In genomic region chr7:25575870-25576269, GRCm38 (mm10) we compare ENCODE assay signal across 14 mouse cellular contexts. TPM values are rescaled to one million over a fixed set of nuclear protein-coding genes. Genes with fewer than 3 reads are reported as not detected.
DNase-seq lines count a peak whose midpoint lies in the region; ATAC-seq lines count a peak whose summit lies in the region.
"Had no signal": no experiment of that assay in that cellular context is flagged by ENCODE, and none has a peak within 500 bp of the region (broad histone marks: within the 10 kb centered on the region; RNA-seq: fewer than 3 reads in every experiment).

No protein-coding gene starts in this region.

- H3K36me3 ChIP-seq in limb, embryonic 11.5 days (ENCODE audit: control insufficient read depth, insufficient read depth, low read length), result no peaks in the 10 kb centered on the region
- no peaks in the 10 kb centered on the region for H3K36me3 ChIP-seq in limb, embryonic 10.5 days
- H3K36me3 ChIP-seq in intestine, embryonic 15.5 days, result no peaks in the 10 kb centered on the region
- no peaks in the 10 kb centered on the region for H3K36me3 ChIP-seq in stomach, embryonic 15.5 days
- H3K36me3 ChIP-seq in hindbrain, embryonic 13.5 days, result no peaks in the 10 kb centered on the region
- H3K36me3 ChIP-seq: midbrain, embryonic 12.5 days had no signal

- peak; percentile 23 for DNase-seq in limb, embryonic 11.5 days (ENCODE audit: low spot score)
- no peak for DNase-seq in limb, embryonic 10.5 days (ENCODE audit: low spot score)
- DNase-seq in embryo, embryonic 11 days, result peak; percentile 12
- no peak for DNase-seq in adrenal gland, postnatal 10 days
- no peak for DNase-seq in left cerebral cortex, adult 8-10 months (ENCODE audit: low spot score in 2 of 2)
- DNase-seq: cerebellum, adult 2 months; retina, postnatal 1 day had no signal

- no peak overlapping the region for H3K9ac ChIP-seq in limb, embryonic 11.5 days (ENCODE audit: low read length)
- no peak overlapping the region for H3K9ac ChIP-seq in intestine, embryonic 15.5 days
- no peak overlapping the region for H3K9ac ChIP-seq in stomach, embryonic 15.5 days
- H3K9ac ChIP-seq in hindbrain, embryonic 13.5 days, result no peak overlapping the region
- H3K9ac ChIP-seq: midbrain, embryonic 12.5 days had no signal

- H3K4me1 ChIP-seq in limb, embryonic 11.5 days (ENCODE audit: control insufficient read depth, insufficient read depth, low read length), result no peaks in the 10 kb centered on the region
- H3K4me1 ChIP-seq in limb, embryonic 10.5 days, result peaks cover 7% of the 10 kb centered on the region; the same call in 1 of the 2 replicates
- H3K4me1 ChIP-seq in intestine, embryonic 15.5 days (replicated peaks), result peaks cover 8% of the 10 kb centered on the region
- 0 out of 2 replicates have a peak, but pooled peaks cover 3% of the 10 kb centered on the region for H3K4me1 ChIP-seq in stomach, embryonic 15.5 days
- no peaks in the 10 kb centered on the region for H3K4me1 ChIP-seq in hindbrain, embryonic 13.5 days (replicated peaks)

- WGBS in limb, embryonic 11.5 days, result 11% methylated on average over 8 of the region's 8 CpGs
- WGBS in limb, embryonic 10.5 days, result 10% methylated on average over 8 of the region's 8 CpGs
- WGBS in intestine, embryonic 15.5 days, result 15% methylated on average over 8 of the region's 8 CpGs
- WGBS in stomach, embryonic 15.5 days, result 25% methylated on average over 8 of the region's 8 CpGs
- 18% methylated on average over 8 of the region's 8 CpGs for WGBS in hindbrain, embryonic 13.5 days

- no peak overlapping the region for H3K4me3 ChIP-seq in limb, embryonic 11.5 days (ENCODE audit: low read depth, low read length)
- no peak overlapping the region for H3K4me3 ChIP-seq in limb, embryonic 10.5 days
- no peak overlapping the region for H3K4me3 ChIP-seq in intestine, embryonic 15.5 days (replicated peaks)
- no peak overlapping the region for H3K4me3 ChIP-seq in stomach, embryonic 15.5 days (replicated peaks)
- H3K4me3 ChIP-seq in hindbrain, embryonic 13.5 days, result no peak overlapping the region
- H3K4me3 ChIP-seq: midbrain, embryonic 12.5 days had no signal

- no peak overlapping the region for H3K27ac ChIP-seq in limb, embryonic 11.5 days (replicated peaks; ENCODE audit: low read depth, low read length)
- no peak overlapping the region for H3K27ac ChIP-seq in limb, embryonic 10.5 days
- H3K27ac ChIP-seq in intestine, embryonic 15.5 days, result 0 out of 2 replicates have a peak overlapping the region, but pooled peaks have one; percentile 40
- peak overlapping the region; percentile 77 for H3K27ac ChIP-seq in stomach, embryonic 15.5 days
- no peak overlapping the region for H3K27ac ChIP-seq in hindbrain, embryonic 13.5 days
- H3K27ac ChIP-seq: midbrain, embryonic 12.5 days had no signal

- H3K9me3 ChIP-seq in limb, embryonic 11.5 days (ENCODE audit: control insufficient read depth, low read length), result no peaks in the 10 kb centered on the region
- no peaks in the 10 kb centered on the region for H3K9me3 ChIP-seq in limb, embryonic 10.5 days (replicated peaks)
- no peaks in the 10 kb centered on the region for H3K9me3 ChIP-seq in intestine, embryonic 15.5 days
- H3K9me3 ChIP-seq in stomach, embryonic 15.5 days, result no peaks in the 10 kb centered on the region
- H3K9me3 ChIP-seq in hindbrain, embryonic 13.5 days, result no peaks in the 10 kb centered on the region
- H3K9me3 ChIP-seq: midbrain, embryonic 12.5 days had no signal

- no peaks in the 10 kb centered on the region for H3K27me3 ChIP-seq in limb, embryonic 11.5 days (ENCODE audit: control insufficient read depth, insufficient read depth, low read length)
- no peaks in the 10 kb centered on the region for H3K27me3 ChIP-seq in limb, embryonic 10.5 days (ENCODE audit: low read depth, poor library complexity, severe bottlenecking)
- H3K27me3 ChIP-seq in intestine, embryonic 15.5 days (replicated peaks), result no peaks in the 10 kb centered on the region
- H3K27me3 ChIP-seq in stomach, embryonic 15.5 days (replicated peaks), result no peaks in the 10 kb centered on the region
- H3K27me3 ChIP-seq in hindbrain, embryonic 13.5 days, result 0 out of 2 replicates have a peak, but pooled peaks cover 2% of the 10 kb centered on the region
- H3K27me3 ChIP-seq: midbrain, embryonic 12.5 days had no signal

- ATAC-seq in limb, embryonic 11.5 days (ENCODE audit: insufficient number of reproducible peaks, low FRiP score, low TSS enrichment, low read depth), result no peak
- peak; percentile 93 for ATAC-seq in intestine, embryonic 15.5 days
- peak; percentile 85 for ATAC-seq in stomach, embryonic 15.5 days (ENCODE audit: insufficient read depth, low FRiP score, low read depth)
- ATAC-seq in hindbrain, embryonic 13.5 days (ENCODE audit: low FRiP score), result no peak

- no peak overlapping the region for H3K4me2 ChIP-seq in limb, embryonic 11.5 days (ENCODE audit: low read depth, severe bottlenecking)
- H3K4me2 ChIP-seq in intestine, embryonic 15.5 days (replicated peaks), result peak overlapping the region; percentile 30; the same call in 1 of the 2 replicates
- no peak overlapping the region for H3K4me2 ChIP-seq in stomach, embryonic 15.5 days
- no peak overlapping the region for H3K4me2 ChIP-seq in hindbrain, embryonic 13.5 days
- H3K4me2 ChIP-seq: liver, embryonic 11.5 days; midbrain, embryonic 12.5 days had no signal

RNA-seq across cellular contexts. Expression of gene Ceacam2, which starts 36.2 kb away (rescaled TPM):
- 0.11 TPM in 1 of 2 replicates, not detected in the other for polyA plus RNA-seq in limb, embryonic 11.5 days (2014; fragmentation: Nextera tagmentation; extraction: Ambion mirVana)
- polyA plus RNA-seq in limb, embryonic 10.5 days (2016; fragmentation: Nextera tagmentation; extraction: Ambion mirVana), result 0.08 TPM in 1 of 2 replicates, not detected in the other
- polyA plus RNA-seq in intestine, embryonic 15.5 days (2015; fragmentation: Nextera tagmentation; extraction: Ambion mirVana), result 0.10 and 0.18 TPM in 2 replicates
- polyA plus RNA-seq in stomach, embryonic 15.5 days (2015; fragmentation: Nextera tagmentation; extraction: Ambion mirVana), result not detected in 2 replicates
- 0.12 and 0.16 TPM in 2 replicates for polyA plus RNA-seq in hindbrain, embryonic 13.5 days (2015; fragmentation: Nextera tagmentation; extraction: Ambion mirVana)
- 1 to 10 TPM; 2.0 to 3.4 TPM for total RNA-seq in adrenal gland, postnatal 10 days (2021)
- total RNA-seq in left cerebral cortex, adult 8-10 months (2022), result under 1 TPM; 0.39 to 0.81 (median 0.64) TPM
- polyA plus RNA-seq: liver, embryonic 11.5 days; midbrain, embryonic 12.5 days had no signal

RNA-seq across cellular contexts. Expression of gene Erich4, which starts 39.8 kb away (rescaled TPM):
- polyA plus RNA-seq in limb, embryonic 11.5 days (2014; fragmentation: Nextera tagmentation; extraction: Ambion mirVana), result not detected in 2 replicates
- not detected in 2 replicates for polyA plus RNA-seq in limb, embryonic 10.5 days (2016; fragmentation: Nextera tagmentation; extraction: Ambion mirVana)
- polyA plus RNA-seq in intestine, embryonic 15.5 days (2015; fragmentation: Nextera tagmentation; extraction: Ambion mirVana), result 13.3 and 19.0 TPM in 2 replicates
- polyA plus RNA-seq in stomach, embryonic 15.5 days (2015; fragmentation: Nextera tagmentation; extraction: Ambion mirVana), result 3.2 and 3.9 TPM in 2 replicates
- polyA plus RNA-seq in hindbrain, embryonic 13.5 days (2015; fragmentation: Nextera tagmentation; extraction: Ambion mirVana), result not detected in 2 replicates
- not detected for total RNA-seq in adrenal gland, postnatal 10 days (2021)
- not detected for total RNA-seq in left cerebral cortex, adult 8-10 months (2022)
- total RNA-seq: ES-E14 had no signal
- polyA plus RNA-seq: liver, embryonic 11.5 days; midbrain, embryonic 12.5 days; testis, adult 2 months had no signal

RNA-seq across cellular contexts. Expression of gene Dmac2, which starts 43.3 kb away (rescaled TPM):
- polyA plus RNA-seq in limb, embryonic 11.5 days (2014; fragmentation: Nextera tagmentation; extraction: Ambion mirVana), result 35.8 and 36.9 TPM in 2 replicates
- 34.1 and 35.2 TPM in 2 replicates for polyA plus RNA-seq in limb, embryonic 10.5 days (2016; fragmentation: Nextera tagmentation; extraction: Ambion mirVana)
- polyA plus RNA-seq in intestine, embryonic 15.5 days (2015; fragmentation: Nextera tagmentation; extraction: Ambion mirVana), result 38.4 and 43.4 TPM in 2 replicates
- 33.0 and 38.0 TPM in 2 replicates for polyA plus RNA-seq in stomach, embryonic 15.5 days (2015; fragmentation: Nextera tagmentation; extraction: Ambion mirVana)
- polyA plus RNA-seq in hindbrain, embryonic 13.5 days (2015; fragmentation: Nextera tagmentation; extraction: Ambion mirVana), result 35.8 and 42.6 TPM in 2 replicates
- total RNA-seq in adrenal gland, postnatal 10 days (2021), result 10 to 100 TPM; 36.2 to 51.7 TPM
- 10 to 100 TPM; 53.2 to 58.0 (median 55.7) TPM for total RNA-seq in left cerebral cortex, adult 8-10 months (2022)

RNA-seq across cellular contexts. Expression of gene B3gnt8, which starts 50.6 kb away (rescaled TPM):
- 0.87 and 1.2 TPM in 2 replicates for polyA plus RNA-seq in limb, embryonic 11.5 days (2014; fragmentation: Nextera tagmentation; extraction: Ambion mirVana)
- 1.4 and 1.9 TPM in 2 replicates for polyA plus RNA-seq in limb, embryonic 10.5 days (2016; fragmentation: Nextera tagmentation; extraction: Ambion mirVana)
- 7.1 and 8.6 TPM in 2 replicates for polyA plus RNA-seq in intestine, embryonic 15.5 days (2015; fragmentation: Nextera tagmentation; extraction: Ambion mirVana)
- polyA plus RNA-seq in stomach, embryonic 15.5 days (2015; fragmentation: Nextera tagmentation; extraction: Ambion mirVana), result 11.3 and 12.3 TPM in 2 replicates
- 1.0 and 1.2 TPM in 2 replicates for polyA plus RNA-seq in hindbrain, embryonic 13.5 days (2015; fragmentation: Nextera tagmentation; extraction: Ambion mirVana)
- total RNA-seq in adrenal gland, postnatal 10 days (2021), result 1 to 10 TPM; 4.0 TPM
- total RNA-seq in left cerebral cortex, adult 8-10 months (2022), result 1 to 10 TPM in 2 of 4 experiments, under 1 TPM in 2; 0.54 to 1.6 (median 0.89) TPM

Comparison
In these comparisons a context has a peak if more than half of its experiments do, and no peak if none do; other contexts are left out.
1. DNase-seq: peak in limb, embryonic 11.5 days (single experiment) and embryo, embryonic 11 days (single experiment); none in limb, embryonic 10.5 days (single experiment), adrenal gland, postnatal 10 days (single experiment) and left cerebral cortex, adult 8-10 months (0 of 2).
2. ATAC-seq: peak in intestine, embryonic 15.5 days (single experiment) and stomach, embryonic 15.5 days (single experiment); none in limb, embryonic 11.5 days (single experiment) and hindbrain, embryonic 13.5 days (single experiment).
3. H3K27ac ChIP-seq: peak in intestine, embryonic 15.5 days (single experiment) and stomach, embryonic 15.5 days (single experiment); none in limb, embryonic 11.5 days (single experiment), limb, embryonic 10.5 days (single experiment) and hindbrain, embryonic 13.5 days (single experiment).